Mouse (Mus musculus): ENCODE results near the gene Gm42674.

DNA sequence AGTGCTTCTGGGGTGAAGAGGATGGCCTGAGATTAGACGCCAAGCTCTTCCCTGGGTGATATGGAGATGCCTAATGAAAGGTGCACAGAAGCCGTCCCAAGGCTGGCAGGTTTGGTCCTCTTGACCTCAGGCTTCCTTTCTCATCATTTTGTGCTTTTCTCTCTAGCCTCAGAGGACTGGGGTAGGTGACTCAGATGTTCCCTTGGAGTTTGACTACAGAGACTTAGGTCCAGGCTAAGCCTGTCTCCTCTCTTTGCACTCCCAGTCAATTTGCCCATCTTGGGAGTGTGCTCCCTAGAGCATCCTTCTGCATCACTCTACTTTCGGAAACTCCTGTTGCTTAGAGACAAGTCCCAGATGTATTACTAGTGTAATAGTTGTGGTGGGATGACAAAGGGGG, 5.7 kb downstream of the Gm42674 start:
- no peak for TF ChIP-seq EP300 (IDR thresholded peaks at IDR 0.05; ENCODE audit: low read depth)
- TF ChIP-seq CTCF (IDR thresholded peaks at IDR 0.05; ENCODE audit: low read depth): no peak

Measured in heart, postnatal 0 days (tissue).